Mouse (Mus musculus): ENCODE measurements around the gene 4833423E24Rik. TPM values are rescaled to one million over a fixed set of nuclear protein-coding genes. Genes with fewer than 3 reads are reported as not detected.

Gene 4833423E24Rik
- total and polyA plus RNA-seq, 3 experiments, result not detected

- no peak for DNase-seq (ENCODE audit: extremely low read depth)
- Histone ChIP-seq H3K9ac (ENCODE audit: insufficient read depth, low read depth) (no peak overlapping the region), H3K27ac (ENCODE audit: insufficient read depth, low read depth) (no peak overlapping the region), H3K4me1 (ENCODE audit: control insufficient read depth in 1 of 2, insufficient read depth in 2 of 2) (peaks cover 0 to 4% of the 10 kb centered on the region in 2 experiments; a peak in 1 of 4 replicates), H3K4me3 (replicated peaks in 1 of 3; ENCODE audit: low read depth in 2 of 3, low read length in 2 of 3, poor library complexity in 1 of 3) (no peak overlapping the region), H3K27me3 (replicated peaks) (no peaks in the 10 kb centered on the region), H3K79me2 (replicated peaks; ENCODE audit: control insufficient read depth, extremely low read depth, insufficient read depth, poor library complexity, severe bottlenecking) (no peaks in the 10 kb centered on the region), H3K4me2 (ENCODE audit: insufficient read depth, low read depth, poor library complexity, severe bottlenecking) (no peak overlapping the region), H3K9me3 (replicated peaks; ENCODE audit: low read length) (no peaks in the 10 kb centered on the region), H3K36me3 (replicated peaks in 1 of 2; ENCODE audit: control insufficient read depth in 1 of 2, insufficient read depth in 1 of 2, low read length in 1 of 2) (no peaks in the 10 kb centered on the region)
- no peak for TF ChIP-seq CTCF (conservative IDR thresholded peaks at IDR 0.05 in 1 of 2, IDR thresholded peaks at IDR 0.05 in 1 of 2; ENCODE audit: low read depth in 2 of 2, low read length in 2 of 2)
- TF ChIP-seq MYC (IDR thresholded peaks at IDR 0.05; ENCODE audit: low read depth, low read length), result no peak
- TF ChIP-seq USF2 (conservative IDR thresholded peaks at IDR 0.05; ENCODE audit: low read depth, low read length), result no peak
- no peak for TF ChIP-seq ZKSCAN1 (IDR thresholded peaks at IDR 0.05; ENCODE audit: borderline replicate concordance, low read depth, low read length)
- no peak for TF ChIP-seq MXI1 (IDR thresholded peaks at IDR 0.05; ENCODE audit: low read depth, low read length)
- no peak for TF ChIP-seq RCOR1 (conservative IDR thresholded peaks at IDR 0.05; ENCODE audit: low read depth, low read length)
- no peak for TF ChIP-seq USF1 (IDR thresholded peaks at IDR 0.05; ENCODE audit: low read depth, low read length)
- no peak for TF ChIP-seq PAX5 (IDR thresholded peaks at IDR 0.05; ENCODE audit: low read length)
- TF ChIP-seq EP300 (IDR thresholded peaks at IDR 0.05; ENCODE audit: low read length), result no peak
- TF ChIP-seq KAT2A (IDR thresholded peaks at IDR 0.05; ENCODE audit: insufficient replicate concordance, low read length), result no peak
- TF ChIP-seq MAFK (IDR thresholded peaks at IDR 0.05; ENCODE audit: insufficient replicate concordance, low read length), result no peak
- dilution Hi-C loops (cut with MboI; ENCODE audit: extremely low pct_ligation_motif_present, extremely low pct_unique_long_range_greater_than_20kb, low sequenced_read_pairs) (no loop called here), in situ Hi-C loops (cut with MboI; ENCODE audit: low pct_ligation_motif_present, low pct_unique_long_range_greater_than_20kb, low sequenced_read_pairs) (no loop called here)
Measured at GRCm38 (mm10) chr2:85533934-85534333, 15.1 kb upstream of the 4833423E24Rik start.

GRCm38 (mm10) chr2:85532082-85532778 lies 13.4 kb upstream of the 4833423E24Rik start:
- H3K4me2 ChIP-seq (ENCODE audit: insufficient read depth, low read depth, poor library complexity, severe bottlenecking), result no peak overlapping the region
- no peaks in the 10 kb centered on the region for H3K79me2 ChIP-seq (replicated peaks; ENCODE audit: control insufficient read depth, extremely low read depth, insufficient read depth, poor library complexity, severe bottlenecking)
- no peak overlapping the region for H3K4me3 ChIP-seq (replicated peaks in 1 of 3; ENCODE audit: low read depth in 2 of 3, low read length in 2 of 3, poor library complexity in 1 of 3)
- H3K27ac ChIP-seq (ENCODE audit: insufficient read depth, low read depth), result no peak overlapping the region
- H3K9me3 ChIP-seq (replicated peaks; ENCODE audit: low read length), result no peaks in the 10 kb centered on the region
- in situ Hi-C loops (cut with MboI; ENCODE audit: low pct_ligation_motif_present, low pct_unique_long_range_greater_than_20kb, low sequenced_read_pairs), result no loop called here
- no peak for DNase-seq (ENCODE audit: extremely low read depth)
- H3K9ac ChIP-seq (ENCODE audit: insufficient read depth, low read depth), result no peak overlapping the region
- no peak for TF ChIP-seq TBP (conservative IDR thresholded peaks at IDR 0.05; ENCODE audit: low read depth, low read length)
- TF ChIP-seq NRF1 (IDR thresholded peaks at IDR 0.05; ENCODE audit: low read depth, low read length), result no peak
- TF ChIP-seq SIN3A (IDR thresholded peaks at IDR 0.05; ENCODE audit: low read length), result no peak
- no peak for TF ChIP-seq IRF4 (IDR thresholded peaks at IDR 0.05; ENCODE audit: low read depth, low read length)
- no peak for TF ChIP-seq CHD2 (IDR thresholded peaks at IDR 0.05; ENCODE audit: low read length)
- no peak for TF ChIP-seq RAD21 (IDR thresholded peaks at IDR 0.05; ENCODE audit: low read depth, low read length)
- no peak for TF ChIP-seq RCOR1 (conservative IDR thresholded peaks at IDR 0.05; ENCODE audit: low read depth, low read length)
- TF ChIP-seq CTCF (conservative IDR thresholded peaks at IDR 0.05 in 1 of 2, IDR thresholded peaks at IDR 0.05 in 1 of 2; ENCODE audit: low read depth in 2 of 2, low read length in 2 of 2), result no peak
- TF ChIP-seq SMC3 (IDR thresholded peaks at IDR 0.05; ENCODE audit: low read depth, low read length), result no peak
- no peak for TF ChIP-seq ELF1 (IDR thresholded peaks at IDR 0.05; ENCODE audit: low read depth, low read length)
- TF ChIP-seq GABPA (IDR thresholded peaks at IDR 0.05; ENCODE audit: insufficient replicate concordance, low read depth, low read length), result no peak
- no peak for TF ChIP-seq MEF2A (IDR thresholded peaks at IDR 0.05; ENCODE audit: borderline replicate concordance, low read depth, low read length)
- TF ChIP-seq USF2 (conservative IDR thresholded peaks at IDR 0.05; ENCODE audit: low read depth, low read length), result no peak
- TF ChIP-seq ZKSCAN1 (IDR thresholded peaks at IDR 0.05; ENCODE audit: borderline replicate concordance, low read depth, low read length), result no peak
- H3K4me1 ChIP-seq (ENCODE audit: control insufficient read depth in 1 of 2, insufficient read depth in 2 of 2), result peaks cover 0 to 4% of the 10 kb centered on the region in 2 experiments; a peak in 1 of 4 replicates
- dilution Hi-C loops (cut with MboI; ENCODE audit: extremely low pct_ligation_motif_present, extremely low pct_unique_long_range_greater_than_20kb, low sequenced_read_pairs), result no loop called here
- H3K27me3 ChIP-seq (replicated peaks), result peaks cover 1% of the 10 kb centered on the region
- H3K36me3 ChIP-seq (replicated peaks in 1 of 2; ENCODE audit: control insufficient read depth in 1 of 2, insufficient read depth in 1 of 2, low read length in 1 of 2), result no peaks in the 10 kb centered on the region

Data from CH12.LX (cell line).